Comparison of ENCODE assay signal across 10 mouse cellular contexts in genomic region chr3:114065587-114065986, GRCm38 (mm10). TPM values are rescaled to one million over a fixed set of nuclear protein-coding genes. Genes with fewer than 3 reads are reported as not detected.
DNase-seq lines count a peak whose midpoint lies in the region; ATAC-seq and TF ChIP-seq lines count a peak whose summit lies in the region.
"Had no signal": no experiment of that assay in that cellular context is flagged by ENCODE, and none has a peak within 500 bp of the region (broad histone marks: within the 10 kb centered on the region; RNA-seq: fewer than 3 reads in every experiment).

No protein-coding gene starts in this region.

- H3K36me3 ChIP-seq in heart, embryonic 15.5 days: no peaks in the 10 kb centered on the region
- no peaks in the 10 kb centered on the region for H3K36me3 ChIP-seq in forebrain, postnatal 0 days (ENCODE audit: insufficient read depth)

- H3K9ac ChIP-seq in heart, embryonic 15.5 days: no peak overlapping the region
- H3K9ac ChIP-seq in forebrain, postnatal 0 days: no peak overlapping the region

- H3K4me1 ChIP-seq in heart, embryonic 15.5 days (replicated peaks): no peaks in the 10 kb centered on the region
- no peaks in the 10 kb centered on the region for H3K4me1 ChIP-seq in forebrain, postnatal 0 days (ENCODE audit: insufficient read depth)
- no peaks in the 10 kb centered on the region for H3K4me1 ChIP-seq in lung, adult 2 months (ENCODE audit: control insufficient read depth, insufficient read depth, low read length)

- no peaks in the 10 kb centered on the region for H3K27me3 ChIP-seq in heart, embryonic 15.5 days
- H3K27me3 ChIP-seq in forebrain, postnatal 0 days (ENCODE audit: insufficient read depth, low read length): no peaks in the 10 kb centered on the region

- peak overlapping the region; percentile 51; the same call in 1 of the 2 replicates for H3K27ac ChIP-seq in heart, embryonic 15.5 days
- H3K27ac ChIP-seq in forebrain, postnatal 0 days (ENCODE audit: low read depth, low read length): no peak overlapping the region

- peak; percentile 80 for ATAC-seq in heart, embryonic 15.5 days (replicated peaks; ENCODE audit: insufficient number of reproducible peaks, insufficient read depth, low FRiP score, low read depth)
- ATAC-seq in forebrain, postnatal 0 days: peak; percentile 66
- ATAC-seq in inflammation-experienced regulatory T-cells, adult 6 months: no peak

- no peak for TF ChIP-seq CTCF in forebrain, postnatal 0 days (IDR thresholded peaks at IDR 0.05; ENCODE audit: low read depth)
- no peak for TF ChIP-seq CTCF in lung, adult 2 months (IDR thresholded peaks at IDR 0.05; ENCODE audit: insufficient read depth, low read length)

- WGBS in heart, embryonic 15.5 days: 25% methylated on average over 4 of the region's 4 CpGs
- 22% methylated on average over 4 of the region's 4 CpGs for WGBS in forebrain, postnatal 0 days
- WGBS in lung, adult 2 months: 51% methylated on average over 4 of the region's 4 CpGs

- intact Hi-C loops in heart, postnatal 14 days (cut with DNase I): no loop called here

- peak overlapping the region; percentile 23 for H3K4me3 ChIP-seq in heart, embryonic 15.5 days
- H3K4me3 ChIP-seq in forebrain, postnatal 0 days (ENCODE audit: low read depth, low read length): no peak overlapping the region
- no peak overlapping the region for H3K4me3 ChIP-seq in lung, adult 2 months (replicated peaks; ENCODE audit: extremely low read depth, low read depth, low read length)

- no peak for DNase-seq in heart, postnatal 14 days
- peak; percentile 6 for DNase-seq in forebrain, postnatal 0 days
- DNase-seq in layer of hippocampus, adult 8-10 months (ENCODE audit: low spot score in 2 of 2): peak; percentile 13 to 20
- DNase-seq in retina, embryonic 14.5 days (ENCODE audit: low spot score): peak; percentile 24
- DNase-seq in lung, adult 2 months: no peak
- DNase-seq in T-cell, adult 2 months (ENCODE audit: low spot score): no peak
- DNase-seq: lung, postnatal 36 days had no signal

- no peak for TF ChIP-seq POLR2A in lung, adult 2 months (IDR thresholded peaks at IDR 0.05; ENCODE audit: borderline replicate concordance, extremely low read depth, low read depth, low read length)

- H3K4me2 ChIP-seq in heart, embryonic 15.5 days: peak overlapping the region; percentile 41
- H3K4me2 ChIP-seq in forebrain, postnatal 0 days (ENCODE audit: low read depth): peak overlapping the region; percentile 10; the same call in 1 of the 2 replicates

- no peaks in the 10 kb centered on the region for H3K9me3 ChIP-seq in heart, embryonic 15.5 days (replicated peaks)
- no peaks in the 10 kb centered on the region for H3K9me3 ChIP-seq in forebrain, postnatal 0 days (ENCODE audit: low read length)

RNA-seq across cellular contexts. Expression of gene Col11a1, which starts 35.2 kb away (rescaled TPM):
- polyA plus RNA-seq in heart, embryonic 15.5 days (2015; fragmentation: Nextera tagmentation; extraction: Ambion mirVana): 4.5 and 7.3 TPM in 2 replicates
- total RNA-seq in heart, postnatal 14 days (2021): under 1 TPM; 0.22 to 0.65 TPM
- 14.8 and 24.5 TPM in 2 replicates for total RNA-seq in forebrain, postnatal 0 days (2014; rRNA removed)
- 2.6 and 4.2 TPM in 2 replicates for polyA plus RNA-seq in forebrain, postnatal 0 days (2015; fragmentation: Nextera tagmentation; extraction: Ambion mirVana)
- total RNA-seq in layer of hippocampus, adult 8-10 months (2022): 10 to 100 TPM in 3 of 4 experiments, 1 to 10 TPM in 1; 8.7 to 17.3 (median 11.3) TPM
- polyA plus RNA-seq in lung, adult 2 months (2012; rRNA removed): 0.14 TPM in 1 of 2 replicates, not detected in the other
- under 1 TPM in 2 of 3 experiments, not detected in 1; 0.23 to 0.32 TPM for polyA plus RNA-seq in inflammation-experienced regulatory T-cells, adult 6 months (2017; shearing (Covaris generic))
- total RNA-seq: hematopoietic stem cell, adult 5-6 weeks had no signal

Comparison
In these comparisons a context has a peak if more than half of its experiments do, and no peak if none do; other contexts are left out.
1. DNase-seq: peak in forebrain, postnatal 0 days (single experiment), layer of hippocampus, adult 8-10 months (2 of 2) and retina, embryonic 14.5 days (single experiment); none in heart, postnatal 14 days (0 of 2), lung, adult 2 months (single experiment) and T-cell, adult 2 months (single experiment).